Mouse (Mus musculus): ENCODE data around the gene Sec1.

Sec1 gene

GRCm38 (mm10) chr7:45716952-45717917 is 23.0 kb upstream of the Sec1 start:
- DNase-seq (ENCODE audit: low spot score), result no peak

- DNase-seq (ENCODE audit: low spot score), result no peak
Measured at GRCm38 (mm10) chr7:45716460-45716857, 22.3 kb upstream of the Sec1 start.

GRCm38 (mm10) chr7:45715741-45716459 is 21.7 kb upstream of the Sec1 start:
- no peak for DNase-seq (ENCODE audit: low spot score)

GRCm38 (mm10) chr7:45715090-45715708 is 21.0 kb upstream of the Sec1 start, which contains the start of gene Rpl18:
Gene Rpl18, plus strand, starts transcription at chr7:45715457.
- peak; percentile 93 for DNase-seq (ENCODE audit: low spot score)

- peak; percentile 57 for DNase-seq (ENCODE audit: low spot score)
Measured at GRCm38 (mm10) chr7:45714630-45715089, 20.5 kb upstream of the Sec1 start.

- DNase-seq (ENCODE audit: low spot score), result no peak
Measured at GRCm38 (mm10) chr7:45713881-45714520, 19.8 kb upstream of the Sec1 start.

GRCm38 (mm10) chr7:45713396-45713795 is 19.2 kb upstream of the Sec1 start:
- no peak for DNase-seq (ENCODE audit: low spot score)

GRCm38 (mm10) chr7:45712022-45712757 is 18.0 kb upstream of the Sec1 start:
- DNase-seq (ENCODE audit: low spot score), result no peak

- DNase-seq (ENCODE audit: low spot score), result no peak
Measured at GRCm38 (mm10) chr7:45711316-45712021, 17.3 kb upstream of the Sec1 start.

GRCm38 (mm10) chr7:45710477-45711191 is 16.4 kb upstream of the Sec1 start:
- DNase-seq (ENCODE audit: low spot score), result no peak

GRCm38 (mm10) chr7:45709677-45710355 is 15.6 kb upstream of the Sec1 start:
- no peak for DNase-seq (ENCODE audit: low spot score)

GRCm38 (mm10) chr7:45709036-45709435 is 14.8 kb upstream of the Sec1 start:
- no peak for DNase-seq (ENCODE audit: low spot score)

GRCm38 (mm10) chr7:45708221-45708761 is 14.1 kb upstream of the Sec1 start:
- no peak for DNase-seq (ENCODE audit: low spot score)

GRCm38 (mm10) chr7:45707375-45707967 is 13.3 kb upstream of the Sec1 start:
- DNase-seq (ENCODE audit: low spot score), result peak; percentile 68

GRCm38 (mm10) chr7:45706721-45707241 is 12.6 kb upstream of the Sec1 start:
- peak; percentile 72 for DNase-seq (ENCODE audit: low spot score)

- no peak for DNase-seq (ENCODE audit: low spot score)
Measured at GRCm38 (mm10) chr7:45705873-45706281, 11.7 kb upstream of the Sec1 start.

GRCm38 (mm10) chr7:45705443-45705864 is 11.3 kb upstream of the Sec1 start:
- no peak for DNase-seq (ENCODE audit: low spot score)
